Mouse (Mus musculus): Measurements from ENCODE around the gene Rtp2. TPM values are rescaled to one million over a fixed set of nuclear protein-coding genes. Genes with fewer than 3 reads are reported as not detected.

Rtp2 gene
- total and polyA plus RNA-seq, 2 experiments from 2014 or later: 0.24 TPM; not detected in 1

- ATAC-seq (peak; percentile 88), DNase-seq (ENCODE audit: low spot score) (peak; percentile 90)
- no peaks in the 10 kb centered on the region for H3K36me3 ChIP-seq (ENCODE audit: insufficient read depth, low read length)
- peak overlapping the region; percentile 39; the same call in 1 of the 2 replicates for H3K9ac ChIP-seq (replicated peaks; ENCODE audit: low read length)
- H3K4me2 ChIP-seq (ENCODE audit: low read depth, low read length): peak overlapping the region; percentile 51
- 7% methylated on average over 15 of the region's 15 CpGs for WGBS
- H3K9me3 ChIP-seq (ENCODE audit: low read length): no peaks in the 10 kb centered on the region
- H3K4me1 ChIP-seq (ENCODE audit: insufficient read depth, low read length): peaks cover 6% of the 10 kb centered on the region
- H3K4me3 ChIP-seq (ENCODE audit: low read length): peak overlapping the region; percentile 19
- peak; percentile 82 for TF ChIP-seq CTCF (IDR thresholded peaks at IDR 0.05; ENCODE audit: low read depth)
- H3K27me3 ChIP-seq (ENCODE audit: insufficient read depth, low read length): 0 out of 2 replicates have a peak, but pooled peaks cover 4% of the 10 kb centered on the region
- H3K27ac ChIP-seq: peak overlapping the region; percentile 56; the same call in 1 of the 2 replicates
These were observed 34.1 kb downstream of the Rtp2 start for GRCm38 (mm10) chr16:23897984-23898586.

GRCm38 (mm10) chr16:23897486-23897885 is 34.7 kb downstream of the Rtp2 start:
- H3K27me3 ChIP-seq (ENCODE audit: insufficient read depth, low read length): 0 out of 2 replicates have a peak, but pooled peaks cover 7% of the 10 kb centered on the region
- peak overlapping the region; percentile 51 for H3K4me2 ChIP-seq (ENCODE audit: low read depth, low read length)
- H3K9me3 ChIP-seq (ENCODE audit: low read length): no peaks in the 10 kb centered on the region
- no peak for TF ChIP-seq CTCF (IDR thresholded peaks at IDR 0.05; ENCODE audit: low read depth)
- H3K4me1 ChIP-seq (ENCODE audit: insufficient read depth, low read length): peaks cover 6% of the 10 kb centered on the region
- H3K27ac ChIP-seq: peak overlapping the region; percentile 56; the same call in 1 of the 2 replicates
- peak overlapping the region; percentile 39; the same call in 1 of the 2 replicates for H3K9ac ChIP-seq (replicated peaks; ENCODE audit: low read length)
- DNase-seq (ENCODE audit: low spot score): peak; percentile 40
- H3K36me3 ChIP-seq (ENCODE audit: insufficient read depth, low read length): no peaks in the 10 kb centered on the region
- H3K4me3 ChIP-seq (ENCODE audit: low read length): 0 out of 2 replicates have a peak overlapping the region, but pooled peaks have one; percentile 19
- no peak for ATAC-seq
- WGBS: 38% methylated on average over 5 of the region's 5 CpGs

GRCm38 (mm10) chr16:23895135-23895534 is 37.1 kb downstream of the Rtp2 start:
- H3K36me3 ChIP-seq (ENCODE audit: insufficient read depth, low read length): no peaks in the 10 kb centered on the region
- WGBS: 91% methylated on average over 3 of the region's 3 CpGs
- no peak overlapping the region for H3K9ac ChIP-seq (replicated peaks; ENCODE audit: low read length)
- peaks cover 6% of the 10 kb centered on the region for H3K4me1 ChIP-seq (ENCODE audit: insufficient read depth, low read length)
- no peak for DNase-seq (ENCODE audit: low spot score)
- H3K4me2 ChIP-seq (ENCODE audit: low read depth, low read length): no peak overlapping the region
- no peak for ATAC-seq
- no peak for TF ChIP-seq CTCF (IDR thresholded peaks at IDR 0.05; ENCODE audit: low read depth)
- H3K27ac ChIP-seq: no peak overlapping the region
- H3K27me3 ChIP-seq (ENCODE audit: insufficient read depth, low read length): peaks cover 19% of the 10 kb centered on the region
- H3K4me3 ChIP-seq (ENCODE audit: low read length): no peak overlapping the region
- H3K9me3 ChIP-seq (ENCODE audit: low read length): no peaks in the 10 kb centered on the region

- ATAC-seq (no peak), DNase-seq (ENCODE audit: low spot score) (peak; percentile 38)
- Histone ChIP-seq H3K4me2 (ENCODE audit: low read depth, low read length) (peak within 1 kb of the TSS; percentile 58), H3K27me3 (ENCODE audit: insufficient read depth, low read length) (peaks cover 20% of the 10 kb centered on the region), H3K4me3 (ENCODE audit: low read length) (peak within 1 kb of the TSS; percentile 36), H3K36me3 (ENCODE audit: insufficient read depth, low read length) (no peaks in the 10 kb centered on the region), H3K9ac (replicated peaks; ENCODE audit: low read length) (peak within 1 kb of the TSS; percentile 43; the same call in 1 of the 2 replicates), H3K9me3 (ENCODE audit: low read length) (no peaks in the 10 kb centered on the region), H3K27ac (no peak within 1 kb of the TSS), H3K4me1 (ENCODE audit: insufficient read depth, low read length) (no peaks in the 10 kb centered on the region)
- WGBS: 3% methylated on average over 26 of the region's 26 CpGs
- TF ChIP-seq CTCF (IDR thresholded peaks at IDR 0.05; ENCODE audit: low read depth): no peak
These were observed 41.6 kb downstream of the Rtp2 start, which contains the start of gene Sst for GRCm38 (mm10) chr16:23890636-23891035. Sst (minus strand) TSS chr16:23890958.

GRCm38 (mm10) chr16:23890151-23890550 is 42.0 kb downstream of the Rtp2 start:
- Histone ChIP-seq H3K27me3 (ENCODE audit: insufficient read depth, low read length) (peaks cover 20% of the 10 kb centered on the region), H3K4me3 (ENCODE audit: low read length) (peak overlapping the region; percentile 36), H3K9me3 (ENCODE audit: low read length) (no peaks in the 10 kb centered on the region), H3K27ac (no peak overlapping the region), H3K36me3 (ENCODE audit: insufficient read depth, low read length) (no peaks in the 10 kb centered on the region), H3K4me1 (ENCODE audit: insufficient read depth, low read length) (no peaks in the 10 kb centered on the region), H3K4me2 (ENCODE audit: low read depth, low read length) (peak overlapping the region; percentile 58), H3K9ac (replicated peaks; ENCODE audit: low read length) (peak overlapping the region; percentile 43; the same call in 1 of the 2 replicates)
- 8% methylated on average over 9 of the region's 9 CpGs for WGBS
- no peak for TF ChIP-seq CTCF (IDR thresholded peaks at IDR 0.05; ENCODE audit: low read depth)
- no peak for DNase-seq (ENCODE audit: low spot score)
- no peak for ATAC-seq

GRCm38 (mm10) chr16:23887910-23888579 is 44.1 kb downstream of the Rtp2 start:
- peaks cover 16% of the 10 kb centered on the region for H3K27me3 ChIP-seq (ENCODE audit: insufficient read depth, low read length)
- no peak overlapping the region for H3K9ac ChIP-seq (replicated peaks; ENCODE audit: low read length)
- ATAC-seq (no peak), DNase-seq (ENCODE audit: low spot score) (peak; percentile 20)
- no peak overlapping the region for H3K4me3 ChIP-seq (ENCODE audit: low read length)
- H3K4me2 ChIP-seq (ENCODE audit: low read depth, low read length): no peak overlapping the region
- no peak for TF ChIP-seq CTCF (IDR thresholded peaks at IDR 0.05; ENCODE audit: low read depth)
- 34% methylated on average over 10 of the region's 10 CpGs for WGBS
- H3K36me3 ChIP-seq (ENCODE audit: insufficient read depth, low read length): no peaks in the 10 kb centered on the region
- H3K27ac ChIP-seq: no peak overlapping the region
- H3K4me1 ChIP-seq (ENCODE audit: insufficient read depth, low read length): no peaks in the 10 kb centered on the region
- H3K9me3 ChIP-seq (ENCODE audit: low read length): no peaks in the 10 kb centered on the region

Data from hindbrain, postnatal 0 days (tissue).